Mouse (Mus musculus) cerebellum, adult 2 months (tissue): ENCODE results near the gene Cd9.

Experiments used
- CTCF ChIP-seq: fragments of 200-500 bp; IDR thresholded peaks from 2 replicates; pipeline ENCODE4 v1.5.1; 2011; ENCODE audit warnings: low read depth, mild to moderate bottlenecking, control low read depth, low read length, moderate library complexity, borderline replicate concordance; ENCODE audit not compliant: insufficient read depth
- POLR2A ChIP-seq: fragments of 200-500 bp; IDR thresholded peaks from 2 replicates; pipeline ENCODE4 v1.6.1; 2011; ENCODE audit warnings: low read length, control low read depth, borderline replicate concordance; ENCODE audit not compliant: insufficient read depth

GRCm38 (mm10) chr6:125447205-125447604 lies 47.4 kb downstream of the Cd9 start:
- no peak for TF ChIP-seq CTCF
- TF ChIP-seq POLR2A: no peak
